Mouse (Mus musculus) thymus, postnatal 14 days (tissue): ENCODE results near the gene Gimap8.
"Not testable (repeated sequence)": the region's sequence is repeated elsewhere in the genome, so short reads cannot be mapped to it uniquely, and the experiment has no call there.

ENCODE experiments used
- DNase-seq: peaks from one replicate; pipeline ENCODE4 v3.0.0; 2021

Gimap8 gene

GRCm38 (mm10) chr6:48646995-48647394 is at the start of gene Gimap8:
Gene Gimap8, plus strand, starts transcription at chr6:48647234.
- DNase-seq, result peak; percentile 92

DNA sequence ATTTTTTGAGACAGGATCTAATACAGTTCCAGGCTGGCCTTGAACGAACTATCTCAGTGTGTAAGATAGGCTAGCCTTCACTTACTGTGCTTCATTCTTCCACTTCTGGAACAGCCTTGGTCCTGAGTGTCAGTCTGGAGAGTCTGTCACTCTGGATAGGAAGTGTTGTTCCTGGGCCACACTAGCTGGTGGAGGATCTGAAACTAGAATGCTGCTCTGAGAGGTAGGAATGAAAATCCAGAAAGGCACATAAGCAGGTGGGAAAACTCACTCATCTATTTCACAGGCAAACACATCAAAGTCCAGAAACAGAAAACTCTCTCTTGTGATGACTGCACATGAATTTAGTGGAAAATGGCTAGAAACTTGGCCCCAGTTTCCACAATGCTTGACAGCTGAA is 46.4 kb upstream of the Gimap8 start:
- DNase-seq, result no peak

- DNase-seq, result peak; percentile 94
These were observed 45.6 kb upstream of the Gimap8 start, which contains the start of gene Zfp775 for GRCm38 (mm10) chr6:48601271-48602079. Gene Zfp775, plus strand, starts transcription at chr6:48602063.

- no peak for DNase-seq
These were observed 44.8 kb upstream of the Gimap8 start for GRCm38 (mm10) chr6:48602080-48602741.

GRCm38 (mm10) chr6:48608124-48608523 is 38.9 kb upstream of the Gimap8 start:
- DNase-seq, result no peak

DNA sequence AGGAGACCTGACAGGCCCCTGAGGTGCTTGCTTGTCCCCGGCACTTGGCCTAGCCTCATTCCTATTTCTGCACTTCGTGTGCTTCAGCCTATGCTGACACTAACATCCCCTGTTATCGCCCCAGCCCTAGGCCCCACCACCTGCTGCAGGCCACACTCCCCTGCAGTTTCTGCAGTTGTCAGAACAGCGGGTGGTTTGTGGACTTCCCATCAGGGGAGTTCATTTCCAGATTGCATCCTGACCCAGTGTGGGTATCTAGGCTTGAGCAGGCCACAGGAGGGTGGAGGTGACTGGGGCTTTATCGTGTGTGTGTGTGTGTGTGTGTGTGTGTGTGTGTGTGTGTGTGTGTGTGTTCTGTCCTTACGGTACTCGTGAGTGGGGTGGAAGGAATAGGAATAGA is 37.5 kb upstream of the Gimap8 start:
- DNase-seq, result no peak

DNA sequence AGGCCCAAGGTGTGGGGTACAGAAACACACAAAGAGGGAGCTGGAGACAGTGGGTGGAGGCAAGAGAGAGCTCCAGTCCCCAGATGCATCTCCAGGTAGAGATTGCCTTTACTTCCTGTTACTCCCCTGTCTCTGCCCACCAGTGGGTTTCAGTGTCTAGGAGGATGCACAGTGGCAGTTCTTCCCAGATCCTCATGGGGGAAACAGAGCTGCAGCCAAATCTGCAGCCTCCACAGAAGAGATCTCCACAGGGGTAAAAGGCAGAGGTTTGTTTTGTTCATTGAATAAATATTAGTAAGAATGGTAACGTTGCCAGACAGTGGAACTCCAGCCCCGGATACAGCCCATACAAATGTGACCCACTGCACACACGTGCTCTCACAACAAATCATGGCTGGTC is 36.4 kb upstream of the Gimap8 start:
- no peak for DNase-seq

- no peak for DNase-seq
These were observed 33.6 kb upstream of the Gimap8 start for GRCm38 (mm10) chr6:48613464-48613863.

- no peak for DNase-seq
These were observed 32.3 kb upstream of the Gimap8 start for GRCm38 (mm10) chr6:48614756-48615155.

- DNase-seq, result no peak
These were observed 27.0 kb upstream of the Gimap8 start for GRCm38 (mm10) chr6:48620031-48620430.

GRCm38 (mm10) chr6:48622186-48622843 is 24.7 kb upstream of the Gimap8 start:
- not testable (repeated sequence) for DNase-seq

GRCm38 (mm10) chr6:48623460-48623859 is 23.6 kb upstream of the Gimap8 start:
- DNase-seq, result no peak

DNA sequence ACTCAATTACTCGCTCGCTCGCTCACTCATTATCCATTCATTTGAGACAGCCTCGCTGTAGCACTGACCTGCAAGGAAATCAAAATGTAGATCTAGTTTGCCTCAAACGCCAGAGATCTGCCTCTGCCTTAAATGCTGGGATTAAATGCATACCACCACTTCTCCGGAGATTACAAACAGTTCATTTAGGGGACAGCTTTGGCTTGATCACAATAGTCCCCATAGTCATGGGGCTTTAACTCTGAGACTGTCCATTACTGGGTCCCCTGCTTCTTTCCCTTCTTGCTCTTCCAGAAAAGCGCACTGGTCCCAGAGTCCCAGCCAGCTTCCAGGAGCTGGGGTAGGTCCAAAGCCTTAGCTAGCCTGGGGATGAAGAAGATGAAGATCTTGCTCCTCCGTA is 20.6 kb upstream of the Gimap8 start, which contains the start of gene AI854703:
Gene AI854703, plus strand, starts transcription at position 301 of the 400 bp plus-strand sequence.
- no peak for DNase-seq

DNA sequence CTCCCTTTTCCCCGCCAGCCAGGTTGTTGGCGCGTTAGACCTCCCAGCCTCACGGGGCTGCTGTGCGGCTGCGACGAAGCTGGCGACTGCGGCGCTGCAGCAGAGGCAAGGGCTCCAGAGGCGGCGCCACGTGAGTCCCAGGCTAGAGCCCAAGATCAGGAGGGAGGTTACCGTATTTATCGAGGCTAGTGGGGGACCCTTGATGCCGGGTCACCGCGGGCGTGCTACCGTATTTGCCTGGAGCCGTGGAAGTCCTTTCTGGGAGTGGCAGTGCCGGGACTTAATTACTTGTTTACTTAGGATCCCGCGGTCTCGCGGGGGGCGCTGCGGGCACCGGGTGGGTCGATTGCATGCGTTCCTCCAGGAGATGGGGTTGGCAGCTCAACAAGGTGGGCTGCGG is 20.1 kb upstream of the Gimap8 start:
- peak; percentile 52 for DNase-seq

GRCm38 (mm10) chr6:48627511-48627924 is 19.5 kb upstream of the Gimap8 start:
- DNase-seq, result no peak

DNA sequence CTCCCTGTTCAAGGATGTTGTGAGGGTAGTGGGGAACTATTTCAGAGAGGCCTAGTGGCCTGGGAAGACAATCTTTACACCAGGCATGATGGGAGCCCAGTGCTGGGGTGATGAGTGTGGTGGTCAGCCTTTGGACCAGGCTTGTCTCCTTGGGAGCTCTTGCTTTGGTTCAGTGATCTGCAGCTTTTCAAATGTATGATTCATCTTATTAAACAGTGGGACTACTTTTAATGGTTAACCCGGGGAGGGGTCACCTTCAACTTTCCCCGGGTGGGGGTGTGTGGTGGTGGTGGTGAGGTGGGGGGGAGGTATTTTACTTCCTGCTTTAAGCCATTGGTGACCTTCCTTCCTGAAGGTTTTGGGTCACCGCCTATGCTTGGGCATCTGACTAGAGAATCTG is 18.7 kb upstream of the Gimap8 start:
- DNase-seq, result no peak

DNA sequence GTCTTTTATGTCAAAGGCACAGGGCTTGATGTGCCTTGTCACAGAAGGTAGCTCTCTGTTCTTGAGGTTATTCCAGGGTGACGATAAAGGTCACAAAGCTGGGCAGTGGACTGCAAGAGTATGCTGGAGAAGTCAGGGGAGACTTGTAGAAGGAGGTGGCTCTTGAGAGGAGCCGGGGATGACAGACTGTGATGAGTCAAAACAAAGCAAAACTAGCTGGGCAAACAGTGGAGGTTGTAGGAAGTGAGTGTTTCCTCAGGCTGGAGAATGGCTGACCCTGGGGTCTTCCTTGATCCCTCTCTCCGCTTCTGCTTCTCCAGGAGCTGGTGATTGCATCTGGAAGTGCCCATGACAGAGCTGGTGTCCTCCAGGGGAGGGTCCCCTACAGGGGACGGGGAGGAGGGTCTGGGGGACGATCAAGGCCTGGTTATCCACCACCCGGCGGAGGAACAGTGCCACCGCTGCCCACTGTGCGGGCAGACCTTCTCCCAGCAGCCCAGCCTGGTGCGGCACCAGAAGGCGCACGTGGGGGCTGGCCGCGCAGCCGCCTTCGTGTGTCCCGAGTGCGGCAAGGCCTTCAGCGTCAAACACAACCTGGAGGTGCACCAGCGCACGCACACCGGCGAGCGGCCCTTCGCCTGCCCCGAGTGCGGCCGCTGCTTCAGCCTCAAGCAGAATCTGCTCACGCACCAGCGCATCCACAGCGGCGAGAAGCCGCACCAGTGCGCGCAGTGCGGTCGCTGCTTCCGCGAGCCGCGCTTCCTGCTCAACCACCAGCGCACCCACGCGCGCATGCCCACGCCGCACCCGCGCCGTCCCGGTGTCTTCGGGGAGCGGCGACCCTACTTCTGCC is 18.0 kb upstream of the Gimap8 start:
- peak; percentile 66 for DNase-seq

GRCm38 (mm10) chr6:48629661-48630034 is 17.4 kb upstream of the Gimap8 start:
- DNase-seq, result no peak

DNA sequence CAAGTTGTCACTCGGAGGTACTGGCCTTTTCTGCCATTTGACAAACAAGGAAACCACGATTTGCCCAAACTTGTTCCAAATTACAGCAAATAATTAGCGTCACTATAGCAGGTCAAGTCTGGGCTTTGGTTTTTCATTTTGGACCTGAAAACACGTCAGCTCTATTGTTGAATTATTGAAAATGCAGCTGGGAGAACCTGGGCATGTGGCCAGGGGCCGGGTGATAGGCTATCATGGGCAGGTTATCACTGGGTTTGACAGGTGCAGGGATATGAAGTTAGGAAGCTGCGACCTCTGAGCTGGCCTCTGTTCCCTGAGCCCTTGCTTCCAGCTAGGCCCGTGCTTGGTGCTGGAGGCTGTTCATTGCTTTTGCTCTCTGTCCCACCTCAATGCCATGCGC is 16.2 kb upstream of the Gimap8 start:
- DNase-seq, result no peak

DNA sequence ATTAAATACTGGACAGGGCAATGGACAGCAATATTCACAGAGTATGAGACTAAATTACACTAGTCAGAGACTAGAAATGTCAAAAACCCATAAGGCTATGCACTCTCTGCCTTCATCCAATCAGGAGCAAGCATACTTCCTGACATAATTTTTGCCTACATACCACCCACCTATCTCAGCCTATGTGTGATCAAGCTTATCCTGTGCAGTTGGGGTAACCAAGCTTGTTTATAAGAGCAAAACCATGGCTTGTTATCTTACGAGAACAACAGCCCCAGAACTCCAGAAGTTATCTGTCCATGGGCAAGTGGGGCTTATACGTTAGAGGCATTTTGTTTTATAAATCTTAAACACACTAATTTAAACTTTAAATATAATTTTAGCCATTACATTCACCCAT is 11.9 kb upstream of the Gimap8 start:
- no peak for DNase-seq

DNA sequence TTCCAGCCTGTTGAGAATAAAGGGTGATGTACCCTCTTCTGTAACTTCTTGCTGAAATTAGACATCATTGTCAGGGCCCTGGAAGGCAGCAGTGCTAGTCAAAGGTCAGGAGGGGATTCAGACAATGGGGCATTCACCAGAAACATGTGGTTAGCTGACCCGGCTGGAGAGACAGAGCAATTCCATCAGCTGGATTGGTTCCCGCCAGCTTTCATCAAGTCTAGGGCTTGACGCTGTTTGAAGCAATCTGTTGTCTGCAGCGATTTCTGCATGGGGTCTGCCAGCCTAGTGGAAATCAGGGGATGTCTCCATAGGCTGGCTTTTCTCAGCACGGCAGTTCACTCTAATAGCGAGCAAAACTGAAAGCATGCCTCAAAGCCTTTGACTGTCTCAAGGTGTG is 10.5 kb upstream of the Gimap8 start:
- no peak for DNase-seq

DNA sequence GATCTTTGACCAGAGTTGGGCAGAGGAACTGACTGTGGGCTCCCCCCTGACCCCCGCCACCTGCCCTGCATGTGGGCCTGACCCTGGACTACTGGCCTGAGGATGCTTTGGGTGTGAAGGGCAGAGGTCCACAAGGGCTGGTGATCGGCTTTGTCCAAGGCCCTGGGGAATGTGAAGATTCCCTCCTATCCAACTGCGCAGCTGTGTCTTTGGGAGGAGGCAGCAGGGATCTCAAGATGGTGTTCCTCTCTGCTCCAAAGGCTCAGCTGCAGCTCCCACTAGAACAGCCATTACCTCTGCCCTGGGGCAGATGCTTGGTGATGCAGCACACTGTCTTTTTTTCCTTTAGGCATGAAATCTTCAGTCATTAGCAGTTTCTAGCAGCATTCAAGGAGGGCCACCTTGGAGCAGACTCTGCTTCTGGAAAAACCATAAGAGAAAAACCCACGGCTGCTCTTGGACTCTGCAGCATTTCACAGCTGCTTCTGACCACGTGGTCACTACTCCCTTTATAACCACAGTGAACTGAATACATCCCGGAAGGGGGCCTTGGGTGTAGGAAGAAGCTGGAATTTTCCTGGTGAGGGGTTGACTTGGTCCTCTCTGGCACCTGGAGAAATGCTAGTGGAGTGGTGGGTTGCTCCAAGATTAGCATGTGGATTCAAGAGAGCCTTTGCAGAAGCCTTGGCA is 9.1 kb upstream of the Gimap8 start:
- DNase-seq, result no peak
